Mouse (Mus musculus): ENCODE measurements around the gene Dgkz. TPM values are rescaled to one million over a fixed set of nuclear protein-coding genes. Genes with fewer than 3 reads are reported as not detected.

Dgkz gene
- total and polyA plus RNA-seq, 2 experiments from 2014 or later: 31.4 to 112 TPM

DNA sequence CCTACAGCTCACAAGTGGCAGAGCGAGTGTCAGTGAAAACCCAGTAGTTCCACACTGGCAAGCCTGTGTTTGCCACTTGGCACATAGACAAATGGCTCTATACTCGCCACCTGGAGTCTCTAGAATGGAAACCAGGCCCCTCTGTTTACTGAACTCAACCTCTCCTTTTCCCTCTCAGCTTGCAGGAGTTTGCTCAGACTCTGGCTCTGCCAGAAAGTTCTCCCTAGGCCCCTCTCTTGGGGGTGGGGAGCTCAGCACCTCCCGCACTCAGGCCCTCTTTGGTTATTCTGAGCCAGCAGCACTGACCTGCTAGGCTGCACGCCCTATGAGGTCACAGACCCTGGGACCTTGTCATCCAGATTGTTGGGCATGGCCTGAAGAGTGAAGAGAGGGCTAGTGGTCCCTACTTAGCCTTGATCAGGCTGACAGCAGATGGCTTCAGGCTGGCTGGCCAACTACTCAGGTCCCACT lies 20.5 kb downstream of the Dgkz start:
- peaks cover 3% of the 10 kb centered on the region; the same call in 1 of the 2 replicates for H3K4me1 ChIP-seq (ENCODE audit: insufficient read depth)
- H3K27ac ChIP-seq (ENCODE audit: low read depth, low read length): no peak overlapping the region
- ATAC-seq (no peak), DNase-seq (no peak)
- no peaks in the 10 kb centered on the region for H3K36me3 ChIP-seq (ENCODE audit: insufficient read depth)
- no peaks in the 10 kb centered on the region for H3K27me3 ChIP-seq (ENCODE audit: insufficient read depth, low read length)
- no peak overlapping the region for H3K4me3 ChIP-seq (ENCODE audit: low read depth, low read length)
- no peaks in the 10 kb centered on the region for H3K9me3 ChIP-seq (ENCODE audit: low read length)
- H3K4me2 ChIP-seq (ENCODE audit: low read depth): no peak overlapping the region
- 63% methylated on average over 4 of the region's 4 CpGs for WGBS
- no peak overlapping the region for H3K9ac ChIP-seq
- TF ChIP-seq CTCF (IDR thresholded peaks at IDR 0.05; ENCODE audit: low read depth): no peak

DNA sequence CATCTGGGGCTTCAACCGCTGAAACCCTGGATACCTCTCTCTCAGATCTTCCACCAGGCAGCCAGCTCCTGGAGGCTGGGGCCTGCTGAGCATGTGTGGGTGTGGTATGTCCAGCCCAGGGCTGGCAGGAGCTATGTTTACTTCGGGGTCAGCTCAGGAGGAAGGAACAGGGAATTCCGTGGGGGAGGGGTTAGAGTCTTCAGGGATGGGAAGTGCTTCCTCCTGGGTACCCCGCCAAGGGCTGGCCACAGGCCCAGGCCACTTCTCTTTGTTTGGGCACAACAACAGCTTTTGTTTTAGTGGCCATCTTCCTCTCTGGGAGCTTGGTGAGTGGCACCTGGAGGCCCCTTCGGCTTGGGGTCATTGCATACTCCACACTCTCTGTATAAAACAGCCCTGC lies 21.8 kb downstream of the Dgkz start:
- no peaks in the 10 kb centered on the region for H3K9me3 ChIP-seq (ENCODE audit: low read length)
- no peak overlapping the region for H3K27ac ChIP-seq (ENCODE audit: low read depth, low read length)
- no peaks in the 10 kb centered on the region for H3K36me3 ChIP-seq (ENCODE audit: insufficient read depth)
- WGBS: 29% methylated on average over 5 of the region's 5 CpGs
- TF ChIP-seq CTCF (IDR thresholded peaks at IDR 0.05; ENCODE audit: low read depth): no peak
- no peak for ATAC-seq
- H3K27me3 ChIP-seq (ENCODE audit: insufficient read depth, low read length): no peaks in the 10 kb centered on the region
- no peak overlapping the region for H3K9ac ChIP-seq
- no peak overlapping the region for H3K4me2 ChIP-seq (ENCODE audit: low read depth)
- H3K4me1 ChIP-seq (ENCODE audit: insufficient read depth): peaks cover 11% of the 10 kb centered on the region
- DNase-seq: no peak
- H3K4me3 ChIP-seq (ENCODE audit: low read depth, low read length): no peak overlapping the region

DNA sequence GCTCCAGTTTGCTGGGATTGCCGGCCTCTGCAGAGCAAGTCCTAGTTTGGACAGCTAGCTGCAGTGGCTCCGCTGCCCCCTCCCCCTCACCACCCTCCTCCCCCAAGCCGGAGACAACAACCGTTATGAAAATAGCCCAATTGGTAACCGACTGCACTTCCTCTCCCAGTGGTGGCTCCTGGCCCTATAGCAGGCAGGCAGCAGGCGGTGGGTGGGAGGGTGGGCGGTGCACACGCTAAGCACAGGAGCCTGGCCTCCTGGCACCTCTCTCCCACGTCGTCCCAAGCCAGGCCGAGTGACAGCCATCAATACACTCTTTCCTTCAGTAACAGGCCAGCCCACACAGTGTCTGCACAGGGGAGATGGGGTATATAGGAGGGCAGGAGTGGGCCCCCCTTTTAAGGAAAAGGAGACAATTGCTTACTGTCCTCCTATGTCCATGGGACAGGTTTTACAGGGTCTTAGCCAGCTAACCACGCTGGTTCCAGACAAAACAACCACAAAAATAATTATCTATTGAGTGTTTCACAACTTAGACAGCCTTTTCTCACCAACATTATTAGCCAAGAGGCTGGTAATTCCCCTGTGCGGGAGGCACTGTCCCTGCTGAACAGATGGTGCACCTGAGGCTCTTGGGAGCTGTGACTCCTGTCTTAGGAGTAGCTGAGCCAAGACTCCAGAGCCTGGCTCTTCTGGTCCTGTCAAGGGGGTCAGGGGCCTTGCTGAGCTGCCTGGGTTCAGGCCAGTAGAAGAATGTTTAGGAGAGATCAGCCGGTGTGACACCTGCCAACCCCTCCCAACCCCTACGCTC lies 25.2 kb downstream of the Dgkz start:
- H3K9ac ChIP-seq: 0 out of 2 replicates have a peak overlapping the region, but pooled peaks have one; percentile 37
- no peaks in the 10 kb centered on the region for H3K27me3 ChIP-seq (ENCODE audit: insufficient read depth, low read length)
- no peaks in the 10 kb centered on the region for H3K36me3 ChIP-seq (ENCODE audit: insufficient read depth)
- no peak overlapping the region for H3K4me3 ChIP-seq (ENCODE audit: low read depth, low read length)
- ATAC-seq (peak; percentile 69), DNase-seq (no peak)
- H3K4me2 ChIP-seq (ENCODE audit: low read depth): peak overlapping the region; percentile 26
- no peaks in the 10 kb centered on the region for H3K9me3 ChIP-seq (ENCODE audit: low read length)
- TF ChIP-seq CTCF (IDR thresholded peaks at IDR 0.05; ENCODE audit: low read depth): no peak
- 16% methylated on average over 15 of the region's 15 CpGs for WGBS
- H3K4me1 ChIP-seq (ENCODE audit: insufficient read depth): peaks cover 8% of the 10 kb centered on the region
- 0 out of 2 replicates have a peak overlapping the region, but pooled peaks have one; percentile 59 for H3K27ac ChIP-seq (ENCODE audit: low read depth, low read length)

DNA sequence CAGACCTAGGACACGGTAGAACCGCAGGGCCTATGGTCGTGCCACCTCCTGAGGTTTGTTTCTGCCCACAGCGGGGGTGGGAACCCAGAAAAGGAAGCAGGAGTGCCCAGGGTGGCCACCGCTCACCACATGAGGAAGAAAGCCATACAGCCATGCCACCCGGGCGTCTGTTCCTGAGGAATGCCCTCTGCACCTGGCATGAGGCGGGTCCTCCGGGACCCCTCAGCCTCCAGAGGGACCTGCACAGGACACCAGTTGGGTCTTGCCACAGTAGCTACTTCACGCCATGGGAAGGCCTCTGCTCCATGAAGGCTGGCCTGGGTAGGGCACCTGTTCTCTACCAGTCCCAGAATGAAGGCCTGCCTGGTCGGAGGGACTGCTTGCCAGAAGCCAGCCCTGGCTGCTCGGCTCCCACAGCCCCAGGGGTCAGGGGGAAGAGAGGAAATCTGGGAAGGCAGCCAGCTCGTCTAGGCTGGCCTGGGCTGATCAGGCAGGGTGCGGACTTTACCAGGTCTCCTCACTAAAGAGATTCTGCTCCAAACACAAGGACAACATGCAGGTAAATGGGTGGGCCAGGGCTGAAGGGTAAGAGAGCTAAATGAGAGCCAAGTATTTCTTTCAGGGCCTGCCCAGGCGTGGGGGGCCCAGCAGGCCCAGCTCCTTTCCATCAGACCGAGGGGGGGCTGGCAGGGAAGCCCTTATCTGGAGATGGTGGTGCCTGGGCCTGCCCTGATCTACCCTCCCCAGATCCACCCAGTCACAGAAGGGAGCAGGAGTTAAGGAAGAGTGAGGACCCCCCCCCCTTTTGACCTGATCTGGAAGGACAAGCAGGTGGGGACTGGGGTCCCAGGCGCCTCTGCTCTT lies 26.0 kb downstream of the Dgkz start:
- WGBS: 62% methylated on average over 17 of the region's 17 CpGs
- Histone ChIP-seq H3K4me2 (ENCODE audit: low read depth) (peak overlapping the region; percentile 26), H3K9ac (peak overlapping the region; percentile 37; the same call in 1 of the 2 replicates), H3K4me1 (ENCODE audit: insufficient read depth) (peaks cover 8% of the 10 kb centered on the region), H3K27ac (ENCODE audit: low read depth, low read length) (peak overlapping the region; percentile 59; the same call in 1 of the 2 replicates), H3K27me3 (ENCODE audit: insufficient read depth, low read length) (no peaks in the 10 kb centered on the region), H3K36me3 (ENCODE audit: insufficient read depth) (no peaks in the 10 kb centered on the region), H3K9me3 (ENCODE audit: low read length) (no peaks in the 10 kb centered on the region), H3K4me3 (ENCODE audit: low read depth, low read length) (no peak overlapping the region)
- ATAC-seq (peak; percentile 24), DNase-seq (no peak)
- no peak for TF ChIP-seq CTCF (IDR thresholded peaks at IDR 0.05; ENCODE audit: low read depth)

DNA sequence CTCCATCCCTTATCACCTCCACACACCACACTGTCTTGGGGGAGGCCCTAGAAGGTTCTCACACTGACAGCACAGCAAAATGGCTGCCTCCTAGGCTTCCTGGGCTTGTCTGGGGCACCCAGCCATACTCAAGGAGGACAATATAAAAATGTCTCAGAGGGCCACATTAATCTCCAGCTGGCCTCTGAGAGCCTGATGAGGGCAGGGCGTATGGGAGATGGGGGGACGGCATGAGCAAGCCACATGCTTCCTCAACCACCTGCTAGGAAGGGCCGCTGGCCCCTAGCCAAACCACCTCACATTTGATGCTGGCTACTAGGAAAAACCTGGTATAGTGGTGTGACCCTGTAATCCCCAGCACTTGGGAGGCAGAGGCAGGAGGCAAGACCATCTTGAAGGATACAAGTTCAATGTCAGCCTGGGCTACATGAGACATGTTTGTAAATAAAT lies 26.8 kb downstream of the Dgkz start:
- WGBS: 54% methylated on average over 3 of the region's 3 CpGs
- no peak for TF ChIP-seq CTCF (IDR thresholded peaks at IDR 0.05; ENCODE audit: low read depth)
- peaks cover 8% of the 10 kb centered on the region for H3K4me1 ChIP-seq (ENCODE audit: insufficient read depth)
- H3K9me3 ChIP-seq (ENCODE audit: low read length): no peaks in the 10 kb centered on the region
- H3K27me3 ChIP-seq (ENCODE audit: insufficient read depth, low read length): no peaks in the 10 kb centered on the region
- H3K9ac ChIP-seq: no peak overlapping the region
- H3K36me3 ChIP-seq (ENCODE audit: insufficient read depth): no peaks in the 10 kb centered on the region
- ATAC-seq: no peak
- DNase-seq: no peak
- no peak overlapping the region for H3K4me3 ChIP-seq (ENCODE audit: low read depth, low read length)
- H3K4me2 ChIP-seq (ENCODE audit: low read depth): no peak overlapping the region
- H3K27ac ChIP-seq (ENCODE audit: low read depth, low read length): no peak overlapping the region

DNA sequence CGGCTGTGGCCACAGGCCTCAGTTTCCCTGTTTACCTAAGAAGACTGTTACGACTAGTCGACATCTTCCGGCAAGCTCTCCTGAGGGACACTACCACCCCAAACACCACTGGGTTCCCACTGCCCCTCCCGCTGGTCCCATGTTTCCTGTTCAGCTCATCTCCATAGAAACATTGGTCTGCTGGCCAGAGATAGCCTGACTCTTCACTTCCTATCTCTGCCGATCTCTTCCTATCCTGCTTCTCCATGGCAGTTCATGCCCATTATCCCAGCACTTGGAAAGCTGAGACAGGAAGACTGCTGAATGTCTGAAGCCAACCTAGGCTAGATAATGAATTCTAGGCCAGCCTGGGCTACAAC lies 27.5 kb downstream of the Dgkz start:
- TF ChIP-seq CTCF (IDR thresholded peaks at IDR 0.05; ENCODE audit: low read depth): no peak
- H3K27me3 ChIP-seq (ENCODE audit: insufficient read depth, low read length): no peaks in the 10 kb centered on the region
- 80% methylated on average over 6 of the region's 6 CpGs for WGBS
- no peak overlapping the region for H3K9ac ChIP-seq
- no peaks in the 10 kb centered on the region for H3K9me3 ChIP-seq (ENCODE audit: low read length)
- no peak for DNase-seq
- peaks cover 8% of the 10 kb centered on the region for H3K4me1 ChIP-seq (ENCODE audit: insufficient read depth)
- no peak overlapping the region for H3K27ac ChIP-seq (ENCODE audit: low read depth, low read length)
- H3K4me3 ChIP-seq (ENCODE audit: low read depth, low read length): no peak overlapping the region
- no peak for ATAC-seq
- no peak overlapping the region for H3K4me2 ChIP-seq (ENCODE audit: low read depth)
- no peaks in the 10 kb centered on the region for H3K36me3 ChIP-seq (ENCODE audit: insufficient read depth)

Data from forebrain, postnatal 0 days (tissue).